In genomic region chr12:86981180-86981579, GRCm38 (mm10) we compare ENCODE assay signal across 14 mouse cellular contexts. TPM values are rescaled to one million over a fixed set of nuclear protein-coding genes. Genes with fewer than 3 reads are reported as not detected.
A peak's percentile ranks its signal among the peaks of the same experiment; 100 is the strongest.
DNase-seq lines count a peak whose midpoint lies in the region; ATAC-seq and TF ChIP-seq lines count a peak whose summit lies in the region.
"Had no signal": no experiment of that assay in that cellular context is flagged by ENCODE, and none has a peak within 500 bp of the region (broad histone marks: within the 10 kb centered on the region; RNA-seq: fewer than 3 reads in every experiment).

No protein-coding gene starts in this region.

- H3K27ac ChIP-seq in intestine, postnatal 0 days (ENCODE audit: low read depth, low read length), result no peak overlapping the region
- no peak overlapping the region for H3K27ac ChIP-seq in intestine, embryonic 15.5 days
- H3K27ac ChIP-seq in forebrain, embryonic 16.5 days (ENCODE audit: low read length), result no peak overlapping the region
- H3K27ac ChIP-seq: forebrain, embryonic 13.5 days; heart, embryonic 13.5 days; limb, embryonic 10.5 days had no signal

- H3K9me3 ChIP-seq in intestine, postnatal 0 days (ENCODE audit: control insufficient read depth), result no peaks in the 10 kb centered on the region
- H3K9me3 ChIP-seq in intestine, embryonic 15.5 days, result no peaks in the 10 kb centered on the region
- no peaks in the 10 kb centered on the region for H3K9me3 ChIP-seq in G1E (replicated peaks)
- H3K9me3 ChIP-seq in forebrain, embryonic 16.5 days (ENCODE audit: control insufficient read depth, low read length), result no peaks in the 10 kb centered on the region
- H3K9me3 ChIP-seq: forebrain, embryonic 13.5 days; heart, embryonic 13.5 days; limb, embryonic 10.5 days had no signal

- no peak overlapping the region for H3K4me2 ChIP-seq in intestine, postnatal 0 days (replicated peaks; ENCODE audit: low read depth)
- H3K4me2 ChIP-seq in intestine, embryonic 15.5 days (replicated peaks), result no peak overlapping the region
- H3K4me2 ChIP-seq in forebrain, embryonic 16.5 days (ENCODE audit: low read length), result no peak overlapping the region
- H3K4me2 ChIP-seq: forebrain, embryonic 13.5 days; heart, embryonic 13.5 days had no signal

- no peak overlapping the region for H3K9ac ChIP-seq in intestine, postnatal 0 days (ENCODE audit: low read depth, low read length)
- H3K9ac ChIP-seq in intestine, embryonic 15.5 days, result no peak overlapping the region
- no peak overlapping the region for H3K9ac ChIP-seq in forebrain, embryonic 16.5 days (replicated peaks; ENCODE audit: low read depth, low read length)
- H3K9ac ChIP-seq: forebrain, embryonic 13.5 days; heart, embryonic 13.5 days had no signal

- H3K4me3 ChIP-seq in intestine, postnatal 0 days (ENCODE audit: low read depth, low read length), result no peak overlapping the region
- no peak overlapping the region for H3K4me3 ChIP-seq in intestine, embryonic 15.5 days (replicated peaks)
- no peak overlapping the region for H3K4me3 ChIP-seq in G1E (ENCODE audit: low read depth, low read length)
- H3K4me3 ChIP-seq in forebrain, embryonic 16.5 days (replicated peaks; ENCODE audit: low read length), result no peak overlapping the region
- H3K4me3 ChIP-seq: forebrain, embryonic 13.5 days; heart, embryonic 13.5 days; limb, embryonic 10.5 days had no signal

- 32% methylated on average over 9 of the region's 9 CpGs for WGBS in intestine, postnatal 0 days
- WGBS in intestine, embryonic 15.5 days, result 30% methylated on average over 9 of the region's 9 CpGs
- 27% methylated on average over 9 of the region's 9 CpGs for WGBS in forebrain, embryonic 16.5 days

- ATAC-seq in intestine, postnatal 0 days, result no peak
- no peak for ATAC-seq in intestine, embryonic 15.5 days
- no peak for ATAC-seq in G1E (ENCODE audit: extremely low read depth, insufficient number of reproducible peaks, low FRiP score, poor library complexity, severe bottlenecking)
- ATAC-seq in forebrain, embryonic 16.5 days, result no peak
- ATAC-seq: forebrain, embryonic 13.5 days had no signal

- peaks cover 2% of the 10 kb centered on the region; the same call in 1 of the 2 replicates for H3K4me1 ChIP-seq in intestine, postnatal 0 days (replicated peaks; ENCODE audit: control insufficient read depth, insufficient read depth, low read length)
- H3K4me1 ChIP-seq in intestine, embryonic 15.5 days (replicated peaks), result 0 out of 2 replicates have a peak, but pooled peaks cover 7% of the 10 kb centered on the region
- peaks cover 4% of the 10 kb centered on the region; the same call in 1 of the 2 replicates for H3K4me1 ChIP-seq in G1E (ENCODE audit: insufficient read depth, low read depth, low read length)
- H3K4me1 ChIP-seq in forebrain, embryonic 16.5 days (replicated peaks; ENCODE audit: control insufficient read depth, insufficient read depth, low read length), result peaks cover 19% of the 10 kb centered on the region
- H3K4me1 ChIP-seq: limb, embryonic 10.5 days had no signal

- no peaks in the 10 kb centered on the region for H3K36me3 ChIP-seq in intestine, postnatal 0 days (ENCODE audit: control insufficient read depth, insufficient read depth)
- H3K36me3 ChIP-seq in intestine, embryonic 15.5 days, result no peaks in the 10 kb centered on the region
- H3K36me3 ChIP-seq in G1E (replicated peaks), result no peaks in the 10 kb centered on the region
- no peaks in the 10 kb centered on the region for H3K36me3 ChIP-seq in forebrain, embryonic 16.5 days (ENCODE audit: control insufficient read depth, insufficient read depth)
- H3K36me3 ChIP-seq: heart, embryonic 13.5 days; limb, embryonic 10.5 days had no signal

- DNase-seq in 3T3-L1 (ENCODE audit: low read depth, low spot score), result peak; percentile 5
- no peak for DNase-seq in G1E (ENCODE audit: low spot score)
- peak; percentile 75 to 85 for DNase-seq in cerebellum, postnatal 25 days
- no peak for DNase-seq in urinary bladder, adult 2 months (ENCODE audit: low spot score)
- no peak for DNase-seq in left cerebral cortex, adult 8-10 months (ENCODE audit: low spot score in 2 of 2)
- DNase-seq: kidney, adult 8-10 months; thymus, adult 18-20 months had no signal

- H3K27me3 ChIP-seq in intestine, postnatal 0 days (replicated peaks; ENCODE audit: control insufficient read depth, insufficient read depth, low read length), result peaks cover 54% of the 10 kb centered on the region
- H3K27me3 ChIP-seq in intestine, embryonic 15.5 days (replicated peaks), result peaks cover 27% of the 10 kb centered on the region
- peaks cover 44% of the 10 kb centered on the region for H3K27me3 ChIP-seq in G1E (ENCODE audit: insufficient read depth, low read length)
- peaks cover 23% of the 10 kb centered on the region for H3K27me3 ChIP-seq in forebrain, embryonic 16.5 days (replicated peaks; ENCODE audit: control insufficient read depth, insufficient read depth, low read length)

- peak; percentile 46 for TF ChIP-seq CTCF in intestine, postnatal 0 days (IDR thresholded peaks at IDR 0.05; ENCODE audit: low read depth)
- TF ChIP-seq CTCF in G1E (IDR thresholded peaks at IDR 0.05; ENCODE audit: low read depth, low read length), result peak; percentile 71

RNA-seq across cellular contexts. Expression of gene Zdhhc22, which starts 9.1 kb away (rescaled TPM):
- polyA plus RNA-seq in intestine, postnatal 0 days (2015; fragmentation: Nextera tagmentation; extraction: Ambion mirVana), result 0.46 and 0.55 TPM in 2 replicates
- polyA plus RNA-seq in intestine, embryonic 15.5 days (2015; fragmentation: Nextera tagmentation; extraction: Ambion mirVana), result 0.06 and 0.34 TPM in 2 replicates
- total RNA-seq in G1E (2014; fragmentation: Nextera tagmentation) (not detected in 2 replicates), G1E (2017) (0.06 and 0.11 TPM in 2 replicates)
- polyA plus RNA-seq in G1E (2012), result not detected in 2 replicates
- not detected in 2 replicates for polyA plus RNA-seq in urinary bladder, adult 2 months (2012; rRNA removed)
- 10 to 100 TPM; 46.9 to 56.7 (median 53.3) TPM for total RNA-seq in left cerebral cortex, adult 8-10 months (2022)
- 5.2 and 9.4 TPM in 2 replicates for polyA plus RNA-seq in forebrain, embryonic 16.5 days (2015; fragmentation: Nextera tagmentation; extraction: Ambion mirVana)
- total RNA-seq: common myeloid progenitor, adult 5-6 weeks had no signal

RNA-seq across cellular contexts. Expression of gene Cipc, which starts 34.3 kb away (rescaled TPM):
- polyA plus RNA-seq in intestine, postnatal 0 days (2015; fragmentation: Nextera tagmentation; extraction: Ambion mirVana), result 3.2 and 3.8 TPM in 2 replicates
- 10.6 TPM in 2 replicates for polyA plus RNA-seq in intestine, embryonic 15.5 days (2015; fragmentation: Nextera tagmentation; extraction: Ambion mirVana)
- total RNA-seq in G1E (2014; fragmentation: Nextera tagmentation) (89.5 and 104 TPM in 2 replicates), G1E (2017) (70.0 and 75.9 TPM in 2 replicates)
- polyA plus RNA-seq in G1E (2012), result 35.5 and 42.7 TPM in 2 replicates
- polyA plus RNA-seq in urinary bladder, adult 2 months (2012; rRNA removed), result 46.4 and 52.3 TPM in 2 replicates
- total RNA-seq in left cerebral cortex, adult 8-10 months (2022), result 100 to 1,000 TPM in 1 of 4 experiments, 10 to 100 TPM in 3; 95.7 to 109 (median 99.4) TPM
- polyA plus RNA-seq in forebrain, embryonic 16.5 days (2015; fragmentation: Nextera tagmentation; extraction: Ambion mirVana), result 61.5 and 62.7 TPM in 2 replicates

RNA-seq across cellular contexts. Expression of gene Tmem63c, which starts 40.0 kb away (rescaled TPM):
- 0.52 and 0.71 TPM in 2 replicates for polyA plus RNA-seq in intestine, postnatal 0 days (2015; fragmentation: Nextera tagmentation; extraction: Ambion mirVana)
- polyA plus RNA-seq in intestine, embryonic 15.5 days (2015; fragmentation: Nextera tagmentation; extraction: Ambion mirVana), result 0.44 and 0.63 TPM in 2 replicates
- total RNA-seq in G1E (2014; fragmentation: Nextera tagmentation), result not detected in 2 replicates
- not detected in 2 replicates for total RNA-seq in G1E (2017)
- not detected in 2 replicates for polyA plus RNA-seq in G1E (2012)
- 0.13 and 0.19 TPM in 2 replicates for polyA plus RNA-seq in urinary bladder, adult 2 months (2012; rRNA removed)
- 10 to 100 TPM; 34.8 to 43.8 (median 37.5) TPM for total RNA-seq in left cerebral cortex, adult 8-10 months (2022)
- polyA plus RNA-seq in forebrain, embryonic 16.5 days (2015; fragmentation: Nextera tagmentation; extraction: Ambion mirVana), result 6.4 and 11.2 TPM in 2 replicates
- total RNA-seq: common myeloid progenitor, adult 5-6 weeks had no signal
- polyA plus RNA-seq: heart, embryonic 13.5 days; limb, embryonic 10.5 days had no signal

Comparison
In these comparisons a context has a peak if more than half of its experiments do, and no peak if none do; other contexts are left out.
1. DNase-seq: peak in 3T3-L1 (single experiment) and cerebellum, postnatal 25 days (2 of 2); none in G1E (single experiment), urinary bladder, adult 2 months (single experiment) and left cerebral cortex, adult 8-10 months (0 of 2).